Mouse (Mus musculus): Measurements from ENCODE around the gene Sh3kbp1. TPM values are rescaled to one million over a fixed set of nuclear protein-coding genes. Genes with fewer than 3 reads are reported as not detected.

Gene Sh3kbp1
- polyA plus RNA-seq, 1 experiment from 2014 or later = 22.0 TPM

GRCm38 (mm10) chrX:159988002-159988960, 361.2 kb downstream of the Sh3kbp1 start, which contains the start of gene Map3k15:
Gene Map3k15 (plus strand): TSS chrX:159988433.
- Histone ChIP-seq H3K36me3 (no peaks in the 10 kb centered on the region), H3K27ac (0 out of 2 replicates have a peak within 1 kb of the TSS, but pooled peaks have one; percentile 9), H3K4me1 (no peaks in the 10 kb centered on the region), H3K9me3 (replicated peaks) (no peaks in the 10 kb centered on the region), H3K27me3 (ENCODE audit: low read depth, poor library complexity, severe bottlenecking) (peaks cover 95% of the 10 kb centered on the region), H3K4me3 (peak within 1 kb of the TSS; percentile 51)
- DNase-seq (ENCODE audit: low spot score) = peak; percentile 54
- 54% methylated on average over 89 of the region's 108 CpGs for WGBS

- WGBS = 92% methylated on average over 6 of the region's 6 CpGs
Measured at GRCm38 (mm10) chrX:159995808-159996207, 368.7 kb downstream of the Sh3kbp1 start.

More at GRCm38 (mm10) chrX:159995808-159996207, 368.7 kb downstream of the Sh3kbp1 start:
- H3K27ac ChIP-seq = no peak overlapping the region
- no peak for DNase-seq (ENCODE audit: low spot score)
- no peaks in the 10 kb centered on the region for H3K9me3 ChIP-seq (replicated peaks)
- no peaks in the 10 kb centered on the region for H3K4me1 ChIP-seq
- peaks cover 96% of the 10 kb centered on the region for H3K27me3 ChIP-seq (ENCODE audit: low read depth, poor library complexity, severe bottlenecking)
- no peak overlapping the region for H3K4me3 ChIP-seq
- H3K36me3 ChIP-seq = no peaks in the 10 kb centered on the region

Other genes with a start within 250 kb of the Sh3kbp1 start
- gene Map7d2, start 212.7 kb upstream of the Sh3kbp1 start, polyA plus RNA-seq (2016; fragmentation: Nextera tagmentation; extraction: Ambion mirVana) = 1.2 and 1.7 TPM in 2 replicates
- 16.6 and 20.8 TPM in 2 replicates for gene Bclaf3, start 100.6 kb upstream of the Sh3kbp1 start, polyA plus RNA-seq (2016; fragmentation: Nextera tagmentation; extraction: Ambion mirVana)

All from limb, embryonic 10.5 days (tissue).